Mouse (Mus musculus) frontal cortex, postnatal 36 days (tissue): ENCODE measurements around the gene Unc13b.
"Not testable (repeated sequence)": the region's sequence is repeated elsewhere in the genome, so short reads cannot be mapped to it uniquely, and the experiment has no call there.

Source experiments
- DNase-seq, 2 experiments: peaks; one replicate each; pipeline ENCODE4 v3.0.0; 2022; ENCODE audit warnings: low spot score in 2 of 2

The Unc13b gene

GRCm38 (mm10) chr4:43091183-43091582 lies 32.4 kb downstream of the Unc13b start:
- DNase-seq = no peak

- DNase-seq = no peak
Observed at GRCm38 (mm10) chr4:43113491-43113890, 54.7 kb downstream of the Unc13b start.

GRCm38 (mm10) chr4:43114512-43114911 lies 55.8 kb downstream of the Unc13b start:
- no peak for DNase-seq

- DNase-seq = peak; percentile 52 to 76
Observed at GRCm38 (mm10) chr4:43114946-43115345, 56.2 kb downstream of the Unc13b start.

- no peak for DNase-seq
Observed at GRCm38 (mm10) chr4:43116249-43116648, 57.5 kb downstream of the Unc13b start.

- DNase-seq = no peak
Observed at GRCm38 (mm10) chr4:43129750-43130149, 71.0 kb downstream of the Unc13b start.

GRCm38 (mm10) chr4:43142610-43143009 lies 83.9 kb downstream of the Unc13b start:
- DNase-seq = no peak

GRCm38 (mm10) chr4:43152413-43152812 lies 93.7 kb downstream of the Unc13b start:
- not testable (repeated sequence) for DNase-seq

- DNase-seq = no peak
Observed at GRCm38 (mm10) chr4:43160045-43160444, 101.3 kb downstream of the Unc13b start.

GRCm38 (mm10) chr4:43161124-43161657 lies 102.4 kb downstream of the Unc13b start:
- no peak for DNase-seq

GRCm38 (mm10) chr4:43163205-43163604 lies 104.5 kb downstream of the Unc13b start:
- DNase-seq = no peak

- DNase-seq = no peak
Observed at GRCm38 (mm10) chr4:43165403-43166005, 106.8 kb downstream of the Unc13b start.

- no peak for DNase-seq
Observed at GRCm38 (mm10) chr4:43170028-43170427, 111.3 kb downstream of the Unc13b start.

- DNase-seq = no peak
Observed at GRCm38 (mm10) chr4:43177126-43177525, 118.4 kb downstream of the Unc13b start.

- DNase-seq = peak; percentile 23 to 29
Observed at GRCm38 (mm10) chr4:43182474-43183168, 123.9 kb downstream of the Unc13b start.

GRCm38 (mm10) chr4:43187439-43187838 lies 128.7 kb downstream of the Unc13b start:
- no peak for DNase-seq

- peak; percentile 61 to 73 for DNase-seq
Observed at GRCm38 (mm10) chr4:43189381-43189780, 130.6 kb downstream of the Unc13b start.

GRCm38 (mm10) chr4:43204946-43205345 lies 146.2 kb downstream of the Unc13b start:
- peak; percentile 28 to 52 for DNase-seq

GRCm38 (mm10) chr4:43205571-43205970 lies 146.8 kb downstream of the Unc13b start:
- DNase-seq = no peak

GRCm38 (mm10) chr4:43206989-43207388 lies 148.2 kb downstream of the Unc13b start:
- peak; percentile 44 to 55 for DNase-seq

GRCm38 (mm10) chr4:43209081-43209579 lies 150.4 kb downstream of the Unc13b start:
- peak; percentile 75 to 87 for DNase-seq

GRCm38 (mm10) chr4:43209673-43210072 lies 150.9 kb downstream of the Unc13b start:
- DNase-seq = peak; percentile 26 to 34

- no peak for DNase-seq
Observed at GRCm38 (mm10) chr4:43216491-43216890, 157.7 kb downstream of the Unc13b start.
